Mouse (Mus musculus) heart, embryonic 11.5 days (tissue): ENCODE data around the gene I830077J02Rik. TPM values are rescaled to one million over a fixed set of nuclear protein-coding genes. Genes with fewer than 3 reads are reported as not detected.
A peak's percentile ranks its signal among the peaks of the same experiment; 100 is the strongest.

Experiments used
- ATAC-seq: fragments of 200-750 bp; cut with Nextera tagmentation; replicated peaks from 2 replicates; pipeline ENCODE4 v1.8.0; 2017; ENCODE audit warnings: moderate library complexity; ENCODE audit not compliant: insufficient number of reproducible peaks, low FRiP score, low TSS enrichment
- H3K27ac ChIP-seq: fragments of 300-500 bp; sonication (generic); 2 replicates; pipeline ENCODE4 v1.5.1; 2014; ENCODE audit warnings: mild to moderate bottlenecking, low read depth, low read length
- H3K27me3 ChIP-seq: fragments of 300-500 bp; sonication (generic); 2 replicates; pipeline ENCODE4 v1.6.1; 2014; ENCODE audit warnings: mild to moderate bottlenecking, low read length, mixed read lengths; ENCODE audit not compliant: control insufficient read depth, insufficient read depth
- H3K36me3 ChIP-seq: fragments of 300-500 bp; sonication (generic); 2 replicates; pipeline ENCODE4 v1.6.1; 2014; ENCODE audit warnings: mild to moderate bottlenecking, low read length, moderate library complexity, mixed read lengths; ENCODE audit not compliant: control insufficient read depth, insufficient read depth
- H3K4me1 ChIP-seq: fragments of 300-500 bp; sonication (generic); 2 replicates; pipeline ENCODE4 v1.6.1; 2014; ENCODE audit warnings: low read length; ENCODE audit not compliant: control insufficient read depth, insufficient read depth
- H3K4me2 ChIP-seq: fragments of 300-500 bp; sonication (generic); 2 replicates; pipeline ENCODE4 v1.6.1; 2014; ENCODE audit warnings: mild to moderate bottlenecking, moderate library complexity
- H3K4me3 ChIP-seq: fragments of 300-500 bp; sonication (generic); 2 replicates; pipeline ENCODE4 v1.5.1; 2014; ENCODE audit warnings: low read depth, low read length
- H3K9ac ChIP-seq: fragments of 300-500 bp; sonication (generic); 2 replicates; pipeline ENCODE4 v1.6.1; 2014; ENCODE audit warnings: mild to moderate bottlenecking, low read depth, low read length, moderate library complexity
- H3K9me3 ChIP-seq: fragments of 300-500 bp; sonication (generic); replicated peaks from 2 replicates; pipeline ENCODE4 v1.6.1; 2016; ENCODE audit warnings: low read length; ENCODE audit not compliant: control insufficient read depth
- WGBS: fragments of 180-500 bp; shearing (Covaris S2); extraction: QIAGEN DNeasy Blood & Tissue Kit; methylation state at CpG from one replicate; pipeline ENCODE4 v1.1.7; 2014; ENCODE audit not compliant: insufficient replicate concordance; 5-methylcytosine and 5-hydroxymethylcytosine counted together
- polyA plus RNA-seq: library from polyadenylated mRNA; unstranded; fragments of >200 nt; fragmentation: Nextera tagmentation; extraction: Ambion mirVana; gene quantifications from 2 replicates; pipeline ENCODE4 v1.2.1, GENCODE M21; 2014

I830077J02Rik gene
- polyA plus RNA-seq, result 2.6 and 2.9 TPM in 2 replicates

DNA sequence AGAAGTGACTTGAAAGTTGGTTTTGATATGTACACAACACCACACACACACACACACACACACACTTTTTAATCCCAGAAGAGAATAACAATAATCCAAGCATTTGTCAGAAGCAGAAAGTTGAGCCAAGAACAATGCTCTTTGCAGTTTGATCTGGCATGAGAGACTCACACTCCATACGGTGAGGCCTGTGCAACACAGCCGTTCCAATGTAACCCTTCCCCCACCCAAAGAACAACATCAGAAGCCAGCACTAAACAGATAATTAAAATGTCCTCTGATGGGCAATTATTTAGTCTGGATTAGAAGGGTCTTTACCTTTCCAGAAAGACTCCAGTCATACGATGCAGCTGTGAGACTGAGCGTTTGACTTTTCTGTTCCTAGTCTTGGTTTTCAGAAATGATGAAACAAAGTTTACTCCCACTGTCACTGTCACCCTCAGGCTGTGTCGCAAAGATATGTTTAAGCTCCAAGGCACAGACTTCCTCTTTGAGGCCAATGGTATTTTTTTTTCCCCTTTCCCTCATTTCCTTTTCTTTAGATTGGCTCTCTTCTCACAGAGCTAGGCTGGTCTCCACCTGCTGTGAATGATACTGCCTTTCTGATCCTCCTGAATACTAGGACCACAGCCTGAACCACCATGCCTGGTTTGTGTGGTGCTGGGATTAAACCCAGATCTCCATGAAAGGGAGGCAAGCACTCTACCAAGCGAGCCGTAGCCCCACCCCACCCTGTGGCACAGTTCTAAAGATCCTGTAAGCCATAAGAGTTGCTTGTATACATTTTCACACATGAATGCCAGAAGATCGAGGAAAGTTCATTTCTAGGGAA lies at the start of gene I830077J02Rik:
I830077J02Rik (minus strand) TSS at position 425 of the 832 bp plus-strand sequence.
- Histone ChIP-seq H3K4me2 (no peak within 1 kb of the TSS), H3K27ac (peak within 1 kb of the TSS; percentile 46; the same call in 1 of the 2 replicates), H3K4me1 (0 out of 2 replicates have a peak, but pooled peaks cover 2% of the 10 kb centered on the region), H3K4me3 (no peak within 1 kb of the TSS), H3K27me3 (no peaks in the 10 kb centered on the region), H3K9me3 (no peaks in the 10 kb centered on the region), H3K9ac (no peak within 1 kb of the TSS), H3K36me3 (no peaks in the 10 kb centered on the region)
- 0 out of 2 replicates have a peak, but pooled peaks have one; percentile 31 for ATAC-seq
- 67% methylated on average over 8 of the region's 8 CpGs for WGBS

DNA sequence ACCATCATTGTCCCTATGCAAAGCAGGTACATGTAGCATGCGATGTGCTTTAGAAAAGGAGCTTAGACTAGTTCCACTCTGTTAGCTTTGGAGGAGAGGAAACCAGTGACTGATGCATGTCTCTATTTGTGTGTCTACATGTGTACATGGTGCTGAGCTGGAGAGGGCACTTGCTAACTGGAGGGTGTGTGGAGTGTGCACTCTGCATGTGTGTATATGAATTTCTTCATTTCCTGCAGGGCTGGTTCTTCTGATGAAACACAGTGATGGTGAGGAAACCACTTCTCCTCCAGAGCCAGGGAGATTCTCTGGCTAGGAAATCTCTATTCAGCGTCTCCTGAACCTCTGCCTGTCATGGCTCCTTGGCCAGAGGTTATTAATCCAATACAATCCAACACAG lies 41.7 kb upstream of the I830077J02Rik start:
- Histone ChIP-seq H3K36me3 (no peaks in the 10 kb centered on the region), H3K4me1 (no peaks in the 10 kb centered on the region), H3K27ac (no peak overlapping the region), H3K9me3 (no peaks in the 10 kb centered on the region), H3K27me3 (no peaks in the 10 kb centered on the region), H3K9ac (no peak overlapping the region), H3K4me3 (no peak overlapping the region), H3K4me2 (no peak overlapping the region)
- ATAC-seq, result no peak
- WGBS, result 90% methylated on average over 2 of the region's 2 CpGs

DNA sequence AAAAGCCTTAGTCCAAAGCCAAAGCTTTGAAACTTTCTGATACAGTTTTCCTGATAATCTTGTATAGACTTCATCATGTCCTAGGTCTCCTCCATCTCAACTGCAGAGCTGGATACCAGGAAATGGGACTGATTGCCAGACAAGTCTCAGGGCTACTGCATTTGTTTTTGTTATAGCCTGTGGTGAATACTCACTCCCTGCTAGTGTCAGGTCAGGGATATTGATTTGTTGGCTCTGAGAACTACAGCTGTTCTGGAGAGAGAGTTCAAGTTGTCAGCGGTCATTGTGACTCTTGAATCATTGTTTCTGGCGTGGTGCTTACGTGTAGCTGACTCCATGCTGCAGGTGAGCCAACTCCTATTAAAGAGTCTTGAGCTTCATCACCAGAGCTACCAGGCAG lies 40.9 kb upstream of the I830077J02Rik start, which contains the start of gene Ovgp1:
Ovgp1 (plus strand) TSS at position 301 of the 400 bp plus-strand sequence.
- H3K4me2 ChIP-seq, result no peak within 1 kb of the TSS
- H3K27me3 ChIP-seq, result no peaks in the 10 kb centered on the region
- H3K4me1 ChIP-seq, result no peaks in the 10 kb centered on the region
- H3K9me3 ChIP-seq, result no peaks in the 10 kb centered on the region
- H3K36me3 ChIP-seq, result peaks cover 4% of the 10 kb centered on the region
- no peak within 1 kb of the TSS for H3K9ac ChIP-seq
- WGBS, result 86% methylated on average over 3 of the region's 3 CpGs
- no peak within 1 kb of the TSS for H3K4me3 ChIP-seq
- H3K27ac ChIP-seq, result no peak within 1 kb of the TSS
- no peak for ATAC-seq

DNA sequence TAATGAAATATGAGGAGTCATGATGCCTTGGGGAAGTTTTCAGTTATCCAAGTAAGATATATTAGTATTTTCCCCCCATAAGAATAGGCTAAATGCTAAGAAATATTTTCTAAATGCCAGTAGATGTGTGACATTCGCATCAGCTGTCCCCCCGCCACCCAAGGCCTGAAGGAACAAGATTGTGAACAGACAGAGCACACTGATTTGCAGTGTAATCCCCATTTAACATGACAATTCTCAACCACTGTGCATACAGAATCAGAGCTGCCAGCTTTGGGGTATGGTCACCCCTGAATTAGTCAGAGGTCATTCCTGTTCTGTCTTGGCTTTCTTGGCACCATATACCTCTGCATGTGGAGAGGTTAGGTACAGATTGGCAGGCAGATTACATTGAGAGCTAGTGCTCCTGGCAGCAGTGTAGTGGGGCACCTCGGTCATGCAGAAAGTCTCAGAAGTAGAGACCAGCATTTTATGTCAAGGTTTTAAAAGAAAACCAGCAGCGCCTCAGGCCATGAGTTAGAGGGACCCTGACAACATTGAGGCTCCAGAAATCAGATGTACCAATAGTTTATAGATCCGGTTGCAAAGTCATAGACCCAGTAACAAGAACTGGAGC lies 39.5 kb upstream of the I830077J02Rik start:
- ATAC-seq, result no peak
- H3K9me3 ChIP-seq, result no peaks in the 10 kb centered on the region

DNA sequence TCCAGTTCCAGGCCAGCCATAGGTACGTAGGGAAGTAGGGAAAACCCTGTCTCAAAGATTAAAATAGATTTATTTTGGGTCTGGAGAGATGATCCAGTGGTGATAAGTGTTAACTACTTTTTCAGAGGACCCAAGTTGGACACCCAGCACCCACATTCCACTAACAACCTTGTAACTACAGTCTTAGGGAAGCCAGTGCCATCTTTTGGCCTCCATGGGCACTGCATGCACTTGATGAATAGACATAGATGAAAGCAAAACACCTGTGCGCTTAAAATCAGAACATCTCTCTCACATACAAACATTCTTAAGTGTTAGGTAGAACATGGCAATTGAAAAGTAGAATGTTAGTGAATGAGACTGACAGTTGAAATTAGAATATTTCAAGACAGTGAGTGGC lies 28.2 kb upstream of the I830077J02Rik start:
- H3K4me3 ChIP-seq, result peak overlapping the region; percentile 98; the same call in 1 of the 2 replicates
- H3K9ac ChIP-seq, result no peak overlapping the region
- no peak overlapping the region; the same call in 1 of the 2 replicates for H3K4me2 ChIP-seq
- H3K9me3 ChIP-seq, result no peaks in the 10 kb centered on the region
- H3K4me1 ChIP-seq, result peaks cover 18% of the 10 kb centered on the region
- no peak for ATAC-seq
- WGBS, result 94% methylated on average over 2 of the region's 2 CpGs
- H3K27me3 ChIP-seq, result no peaks in the 10 kb centered on the region
- H3K36me3 ChIP-seq, result peaks cover 31% of the 10 kb centered on the region
- H3K27ac ChIP-seq, result no peak overlapping the region

More for the DNA sequence above, 39.5 kb upstream of the I830077J02Rik start:
- Histone ChIP-seq H3K4me3 (no peak overlapping the region), H3K27ac (no peak overlapping the region), H3K27me3 (no peaks in the 10 kb centered on the region), H3K4me1 (no peaks in the 10 kb centered on the region), H3K9ac (no peak overlapping the region), H3K4me2 (no peak overlapping the region), H3K36me3 (peaks cover 9% of the 10 kb centered on the region)
- WGBS, result 78% methylated on average over 5 of the region's 5 CpGs

DNA sequence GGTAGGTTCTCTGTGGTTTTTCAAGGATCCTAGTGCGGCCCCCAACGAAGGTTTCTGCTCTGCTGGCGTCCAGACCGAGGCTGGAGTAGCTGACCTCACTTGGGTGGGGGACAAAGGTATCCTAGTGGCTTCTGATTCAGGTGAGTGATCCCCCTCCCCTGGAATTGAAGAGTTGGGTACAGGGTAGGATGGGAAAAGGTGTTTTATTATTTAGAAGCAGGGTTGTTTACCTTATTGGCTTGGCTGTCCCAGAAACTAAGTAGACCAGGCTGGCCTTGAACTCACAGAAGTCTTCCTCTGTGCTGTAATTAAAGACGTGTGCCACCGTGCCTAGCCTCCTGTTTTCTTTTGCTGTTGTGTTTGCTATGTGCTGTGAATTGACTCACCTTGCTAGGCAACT lies 27.5 kb upstream of the I830077J02Rik start, which contains the start of gene Atp5f1:
Atp5f1 (minus strand) TSS at position 101 of the 400 bp plus-strand sequence.
- peaks cover 18% of the 10 kb centered on the region for H3K4me1 ChIP-seq
- no peaks in the 10 kb centered on the region for H3K27me3 ChIP-seq
- no peak for ATAC-seq
- WGBS, result 6% methylated on average over 6 of the region's 6 CpGs
- H3K36me3 ChIP-seq, result peaks cover 24% of the 10 kb centered on the region
- peak within 1 kb of the TSS; percentile 99 for H3K9ac ChIP-seq
- H3K4me3 ChIP-seq, result peak within 1 kb of the TSS; percentile 98
- no peaks in the 10 kb centered on the region for H3K9me3 ChIP-seq
- H3K4me2 ChIP-seq, result peak within 1 kb of the TSS; percentile 92
- H3K27ac ChIP-seq, result peak within 1 kb of the TSS; percentile 92

DNA sequence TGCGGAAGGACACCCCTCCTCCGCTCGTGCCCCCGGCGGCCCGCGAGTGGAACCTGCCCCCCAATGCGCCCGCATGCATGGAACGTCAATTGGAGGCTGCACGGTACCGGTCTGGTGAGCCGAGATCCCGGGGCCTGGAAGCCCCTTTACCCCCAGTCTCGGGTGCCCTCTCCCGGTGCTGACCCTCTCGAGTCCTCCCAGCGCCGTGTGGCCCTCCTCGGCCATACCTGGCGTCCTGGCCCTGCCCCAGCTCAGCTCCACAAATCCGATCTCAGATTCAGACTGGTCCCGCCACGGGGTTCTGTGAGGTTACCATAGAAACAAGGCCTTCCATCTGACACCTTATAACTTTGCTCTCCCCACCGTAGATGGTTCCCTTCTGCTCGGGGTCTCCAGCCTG lies 27.1 kb upstream of the I830077J02Rik start:
- peaks cover 21% of the 10 kb centered on the region for H3K36me3 ChIP-seq
- WGBS, result 1% methylated on average over 26 of the region's 26 CpGs
- peaks cover 18% of the 10 kb centered on the region for H3K4me1 ChIP-seq
- H3K4me2 ChIP-seq, result peak overlapping the region; percentile 92
- peak overlapping the region; percentile 88 for H3K9ac ChIP-seq
- H3K27ac ChIP-seq, result peak overlapping the region; percentile 92
- H3K4me3 ChIP-seq, result peak overlapping the region; percentile 98
- peak; percentile 66 for ATAC-seq
- H3K27me3 ChIP-seq, result no peaks in the 10 kb centered on the region
- no peaks in the 10 kb centered on the region for H3K9me3 ChIP-seq

DNA sequence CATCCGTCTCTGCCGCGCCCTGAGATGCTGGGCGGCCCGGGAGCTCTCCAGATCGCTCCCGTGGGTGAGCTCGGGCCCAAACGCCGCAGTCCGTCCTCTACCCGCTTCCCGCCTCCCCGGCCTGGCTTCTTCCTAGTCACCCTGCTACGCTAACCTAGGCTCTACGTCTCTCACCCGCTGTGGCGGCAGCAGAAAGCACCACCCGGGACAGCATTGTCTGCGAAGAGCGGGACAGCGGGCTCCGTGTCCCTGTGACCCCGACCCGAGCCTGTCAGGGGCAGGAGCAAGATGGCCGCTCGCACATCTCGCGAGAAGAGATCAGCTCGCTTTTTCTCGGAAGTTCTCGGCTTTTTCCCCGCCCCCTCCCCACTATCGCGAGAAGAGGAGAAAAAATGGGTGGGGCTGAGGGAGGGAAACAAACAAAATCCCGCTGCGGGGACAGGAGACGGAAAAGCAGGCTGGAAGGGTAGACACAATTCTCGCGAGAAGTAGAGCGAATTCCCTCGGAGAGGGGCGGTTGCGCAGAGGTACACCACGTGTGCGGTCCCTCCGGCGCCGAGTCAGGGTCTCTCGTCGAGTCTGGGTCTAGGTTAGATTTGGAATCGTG lies 26.6 kb upstream of the I830077J02Rik start, which contains the start of gene Wdr77:
Wdr77 (plus strand) TSS at position 396 of the 607 bp plus-strand sequence.
- Histone ChIP-seq H3K4me3 (peak within 1 kb of the TSS; percentile 98), H3K27me3 (no peaks in the 10 kb centered on the region), H3K4me2 (peak within 1 kb of the TSS; percentile 92), H3K36me3 (peaks cover 19% of the 10 kb centered on the region), H3K9me3 (no peaks in the 10 kb centered on the region), H3K9ac (peak within 1 kb of the TSS; percentile 99), H3K4me1 (peaks cover 18% of the 10 kb centered on the region), H3K27ac (peak within 1 kb of the TSS; percentile 92)
- under 1% methylated on average over 49 of the region's 52 CpGs for WGBS
- peak; percentile 94 for ATAC-seq
